Mouse (Mus musculus) neural tube, embryonic 11.5 days (tissue): Measurements from ENCODE around the gene Acox3. TPM values are rescaled to one million over a fixed set of nuclear protein-coding genes. Genes with fewer than 3 reads are reported as not detected.

Source experiments
- ATAC-seq: fragments of 200-750 bp; cut with Nextera tagmentation; 2 replicates; pipeline ENCODE4 v1.8.0; 2017; ENCODE audit warnings: moderate number of reproducible peaks, mild to moderate bottlenecking, moderate TSS enrichment, moderate library complexity; ENCODE audit not compliant: insufficient read depth, low FRiP score, low TSS enrichment
- DNase-seq: peaks from one replicate; pipeline ENCODE4 v3.0.0-alpha.2; 2015; ENCODE audit warnings: low spot score
- H3K27ac ChIP-seq: fragments of 300-500 bp; sonication (generic); 2 replicates; pipeline ENCODE4 v1.5.1; 2014; ENCODE audit warnings: low read depth, mild to moderate bottlenecking, low read length
- H3K27me3 ChIP-seq: fragments of 300-500 bp; sonication (generic); 2 replicates; pipeline ENCODE4 v1.6.1; 2014; ENCODE audit warnings: mild to moderate bottlenecking, low read length, mixed read lengths; ENCODE audit not compliant: control insufficient read depth, insufficient read depth
- H3K36me3 ChIP-seq: fragments of 300-500 bp; sonication (generic); 2 replicates; pipeline ENCODE4 v1.6.1; 2014; ENCODE audit warnings: mild to moderate bottlenecking, low read length, moderate library complexity, mixed read lengths; ENCODE audit not compliant: control insufficient read depth, insufficient read depth
- H3K4me1 ChIP-seq: fragments of 300-500 bp; sonication (generic); 2 replicates; pipeline ENCODE4 v1.6.1; 2014; ENCODE audit warnings: low read length, mixed read lengths; ENCODE audit not compliant: control insufficient read depth, insufficient read depth
- H3K4me2 ChIP-seq: fragments of 300-500 bp; sonication (generic); 2 replicates; pipeline ENCODE4 v1.6.1; 2014; ENCODE audit warnings: low read depth, mild to moderate bottlenecking, moderate library complexity
- H3K4me3 ChIP-seq: fragments of 300-500 bp; sonication (generic); 2 replicates; pipeline ENCODE4 v1.5.1; 2014; ENCODE audit warnings: low read depth, low read length
- H3K9ac ChIP-seq: fragments of 300-500 bp; sonication (generic); 2 replicates; pipeline ENCODE4 v1.6.1; 2014; ENCODE audit warnings: mild to moderate bottlenecking, low read length
- H3K9me3 ChIP-seq: fragments of 300-500 bp; sonication (generic); 2 replicates; pipeline ENCODE4 v1.6.1; 2016; ENCODE audit warnings: low read length; ENCODE audit not compliant: control insufficient read depth
- WGBS: fragments of 180-500 bp; shearing (Covaris S2); extraction: QIAGEN DNeasy Blood & Tissue Kit; methylation state at CpG from one replicate; pipeline ENCODE4 v1.1.7; 2014; 5-methylcytosine and 5-hydroxymethylcytosine counted together
- polyA plus RNA-seq: library from polyadenylated mRNA; unstranded; fragments of >200 nt; fragmentation: Nextera tagmentation; extraction: Ambion mirVana; gene quantifications from 2 replicates; pipeline ENCODE4 v1.2.1, GENCODE M21; 2014

The Acox3 gene
- polyA plus RNA-seq, result 15.9 and 16.6 TPM in 2 replicates

GRCm38 (mm10) chr5:35582445-35583220, at the start of gene Acox3:
Gene Acox3 (plus strand): TSS chr5:35583040.
- Histone ChIP-seq H3K9ac (peak within 1 kb of the TSS; percentile 68), H3K4me3 (peak within 1 kb of the TSS; percentile 59), H3K4me1 (peaks cover 7% of the 10 kb centered on the region), H3K9me3 (no peaks in the 10 kb centered on the region), H3K4me2 (peak within 1 kb of the TSS; percentile 75), H3K27ac (no peak within 1 kb of the TSS), H3K27me3 (no peaks in the 10 kb centered on the region), H3K36me3 (no peaks in the 10 kb centered on the region)
- ATAC-seq, result peak; percentile 90
- peak; percentile 97 for DNase-seq
- WGBS, result under 1% methylated on average over 35 of the region's 35 CpGs

GRCm38 (mm10) chr5:35536271-35536670, 46.6 kb upstream of the Acox3 start:
- Histone ChIP-seq H3K4me2 (no peak overlapping the region), H3K27ac (no peak overlapping the region), H3K4me3 (no peak overlapping the region), H3K9ac (no peak overlapping the region), H3K36me3 (no peaks in the 10 kb centered on the region), H3K27me3 (no peaks in the 10 kb centered on the region), H3K9me3 (no peaks in the 10 kb centered on the region), H3K4me1 (no peaks in the 10 kb centered on the region)
- ATAC-seq (no peak), DNase-seq (no peak)
- 67% methylated on average over 3 of the region's 3 CpGs for WGBS

DNA sequence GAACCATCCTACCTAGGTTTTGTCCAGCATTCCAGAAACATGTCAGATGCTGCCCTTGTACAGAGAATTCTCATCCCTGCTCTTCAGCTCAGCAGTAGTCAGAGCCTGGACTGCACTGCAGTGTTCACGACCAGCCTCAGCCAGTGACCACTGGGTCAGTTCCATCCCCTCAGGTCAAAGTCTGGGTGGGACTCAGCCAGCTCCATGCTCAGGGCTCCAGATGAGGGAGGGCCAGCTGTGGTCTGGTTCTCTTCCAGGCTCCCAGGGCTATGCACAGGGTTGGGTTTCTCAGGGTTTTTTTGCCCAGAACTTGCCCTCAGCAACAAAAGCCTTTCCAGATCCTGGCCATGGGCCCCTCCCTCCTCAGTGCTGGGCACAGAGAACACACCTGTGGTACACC, 45.4 kb upstream of the Acox3 start:
- Histone ChIP-seq H3K4me2 (no peak overlapping the region), H3K27ac (no peak overlapping the region), H3K9ac (no peak overlapping the region), H3K4me3 (no peak overlapping the region), H3K9me3 (no peaks in the 10 kb centered on the region), H3K36me3 (no peaks in the 10 kb centered on the region), H3K27me3 (no peaks in the 10 kb centered on the region), H3K4me1 (no peaks in the 10 kb centered on the region)
- ATAC-seq (no peak), DNase-seq (no peak)
- 64% methylated on average over 1 of the region's 1 CpGs for WGBS

- Histone ChIP-seq H3K27ac (no peak overlapping the region), H3K4me1 (no peaks in the 10 kb centered on the region), H3K4me3 (no peak overlapping the region), H3K4me2 (no peak overlapping the region), H3K36me3 (no peaks in the 10 kb centered on the region), H3K9me3 (no peaks in the 10 kb centered on the region), H3K27me3 (no peaks in the 10 kb centered on the region), H3K9ac (no peak overlapping the region)
- DNase-seq (no peak), ATAC-seq (no peak)
- 88% methylated on average over 3 of the region's 3 CpGs for WGBS
Observed at GRCm38 (mm10) chr5:35538022-35538421, 44.8 kb upstream of the Acox3 start.

GRCm38 (mm10) chr5:35539576-35539975, 43.3 kb upstream of the Acox3 start:
- WGBS, result 79% methylated on average over 4 of the region's 4 CpGs
- H3K27ac ChIP-seq, result no peak overlapping the region
- ATAC-seq, result no peak
- H3K36me3 ChIP-seq, result no peaks in the 10 kb centered on the region
- no peaks in the 10 kb centered on the region for H3K4me1 ChIP-seq
- no peak overlapping the region for H3K4me2 ChIP-seq
- H3K9me3 ChIP-seq, result no peaks in the 10 kb centered on the region
- H3K27me3 ChIP-seq, result no peaks in the 10 kb centered on the region
- H3K9ac ChIP-seq, result no peak overlapping the region
- no peak for DNase-seq
- no peak overlapping the region for H3K4me3 ChIP-seq

GRCm38 (mm10) chr5:35540555-35540954, 42.3 kb upstream of the Acox3 start:
- H3K4me2 ChIP-seq, result no peak overlapping the region
- WGBS, result 46% methylated on average over 5 of the region's 5 CpGs
- no peaks in the 10 kb centered on the region for H3K36me3 ChIP-seq
- H3K9ac ChIP-seq, result no peak overlapping the region
- ATAC-seq, result no peak
- no peak for DNase-seq
- H3K27me3 ChIP-seq, result no peaks in the 10 kb centered on the region
- no peaks in the 10 kb centered on the region for H3K4me1 ChIP-seq
- no peak overlapping the region for H3K4me3 ChIP-seq
- H3K9me3 ChIP-seq, result no peaks in the 10 kb centered on the region
- no peak overlapping the region for H3K27ac ChIP-seq

DNA sequence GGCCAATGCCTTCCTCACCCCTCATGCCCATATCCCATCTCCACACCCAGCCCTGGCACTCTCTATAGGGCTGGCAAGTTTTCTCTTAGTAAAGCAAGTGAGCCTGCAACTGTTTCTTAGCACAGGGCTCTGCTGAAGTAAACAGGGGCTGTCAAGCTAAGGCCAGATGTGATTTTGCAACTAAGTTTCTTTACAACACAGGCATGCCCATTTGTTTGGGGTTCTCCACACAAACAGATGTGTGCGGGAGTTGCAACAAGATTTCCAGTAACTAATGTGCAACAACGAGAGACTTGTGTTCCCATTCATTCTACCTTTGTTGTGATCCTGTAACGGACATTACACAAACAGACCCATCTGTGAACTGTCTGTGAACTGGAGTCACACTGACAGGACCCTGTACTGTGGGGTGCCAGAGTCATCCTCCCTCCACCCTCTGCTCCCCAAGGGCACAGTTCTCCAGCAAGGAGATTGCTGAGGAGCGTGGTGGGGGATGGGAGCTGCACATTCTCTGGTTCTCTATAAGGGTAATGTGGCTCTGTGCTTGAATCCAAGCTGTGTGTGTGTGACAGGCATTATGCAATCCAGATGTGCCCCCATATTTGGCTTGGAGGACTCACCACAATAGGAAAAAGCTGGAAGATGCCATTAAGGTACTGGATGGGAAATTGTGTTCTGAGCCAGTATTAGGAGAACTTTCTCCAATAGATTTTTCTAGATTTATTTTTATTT, 41.6 kb upstream of the Acox3 start:
- no peak overlapping the region for H3K4me2 ChIP-seq
- ATAC-seq (no peak), DNase-seq (no peak)
- no peak overlapping the region for H3K27ac ChIP-seq
- no peaks in the 10 kb centered on the region for H3K27me3 ChIP-seq
- H3K9me3 ChIP-seq, result no peaks in the 10 kb centered on the region
- no peaks in the 10 kb centered on the region for H3K36me3 ChIP-seq
- no peak overlapping the region for H3K4me3 ChIP-seq
- no peak overlapping the region for H3K9ac ChIP-seq
- H3K4me1 ChIP-seq, result no peaks in the 10 kb centered on the region
- WGBS, result 70% methylated on average over 4 of the region's 4 CpGs

DNA sequence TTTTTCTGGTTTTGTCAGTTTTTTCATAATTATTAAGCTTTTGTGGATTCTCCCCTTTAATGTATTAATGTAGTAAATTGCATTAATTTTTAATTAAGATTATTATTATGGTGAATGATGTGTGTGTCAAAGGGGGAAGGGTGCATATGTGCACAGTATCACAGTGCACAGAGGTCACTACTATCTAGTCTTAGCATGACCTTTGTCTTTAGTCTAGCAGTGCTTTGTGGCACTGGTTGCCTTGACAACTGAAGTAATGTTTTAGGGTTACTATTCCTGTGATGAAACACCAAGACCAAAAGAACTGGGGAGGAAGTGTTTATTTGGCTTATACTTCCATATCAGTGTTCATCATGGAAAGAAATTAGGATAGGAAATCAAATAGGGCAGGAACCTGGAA, 36.7 kb upstream of the Acox3 start:
- H3K4me2 ChIP-seq, result no peak overlapping the region
- H3K9me3 ChIP-seq, result no peaks in the 10 kb centered on the region
- no peaks in the 10 kb centered on the region for H3K4me1 ChIP-seq
- no peak overlapping the region for H3K27ac ChIP-seq
- ATAC-seq (no peak), DNase-seq (no peak)
- H3K9ac ChIP-seq, result no peak overlapping the region
- H3K36me3 ChIP-seq, result no peaks in the 10 kb centered on the region
- H3K4me3 ChIP-seq, result no peak overlapping the region
- H3K27me3 ChIP-seq, result no peaks in the 10 kb centered on the region
